Mouse (Mus musculus): Measurements from ENCODE around the gene Rars2.

GRCm38 (mm10) chr4:34625556-34625955 is 10.8 kb downstream of the Rars2 start:
- TF ChIP-seq CTCF (IDR thresholded peaks at IDR 0.05; ENCODE audit: borderline replicate concordance, control insufficient read depth, extremely low read depth, insufficient read depth, low read length, poor library complexity) (no peak), POLR2A (IDR thresholded peaks at IDR 0.05; ENCODE audit: control insufficient read depth, extremely low read depth, insufficient read depth, low read length, poor library complexity) (no peak)

Measured in thymus, adult 2 months (tissue).